Mouse (Mus musculus) cerebellum, adult 2 months (tissue): ENCODE data around the gene Vav2.

Experiments
- CTCF ChIP-seq: fragments of 200-500 bp; IDR thresholded peaks from 2 replicates; pipeline ENCODE4 v1.5.1; 2011; ENCODE audit warnings: low read depth, mild to moderate bottlenecking, control low read depth, low read length, moderate library complexity, borderline replicate concordance; ENCODE audit not compliant: insufficient read depth
- POLR2A ChIP-seq: fragments of 200-500 bp; IDR thresholded peaks from 2 replicates; pipeline ENCODE4 v1.6.1; 2011; ENCODE audit warnings: low read length, control low read depth, borderline replicate concordance; ENCODE audit not compliant: insufficient read depth

- TF ChIP-seq CTCF, result no peak
- no peak for TF ChIP-seq POLR2A
These were observed 19.1 kb upstream of the Vav2 start for GRCm38 (mm10) chr2:27445910-27446309.
